Mouse (Mus musculus): ENCODE results near the gene Srd5a1.
A peak's percentile ranks its signal among the peaks of the same experiment; 100 is the strongest.
"Not testable (repeated sequence)": the region's sequence is repeated elsewhere in the genome, so short reads cannot be mapped to it uniquely, and the experiment has no call there.

Srd5a1 gene

GRCm38 (mm10) chr13:69627941-69628340 lies 16.7 kb upstream of the Srd5a1 start:
- peak in 1 of 2 experiments; percentile 1 for DNase-seq (ENCODE audit: inconsistent age in 2 of 2, low spot score in 1 of 2)

DNA sequence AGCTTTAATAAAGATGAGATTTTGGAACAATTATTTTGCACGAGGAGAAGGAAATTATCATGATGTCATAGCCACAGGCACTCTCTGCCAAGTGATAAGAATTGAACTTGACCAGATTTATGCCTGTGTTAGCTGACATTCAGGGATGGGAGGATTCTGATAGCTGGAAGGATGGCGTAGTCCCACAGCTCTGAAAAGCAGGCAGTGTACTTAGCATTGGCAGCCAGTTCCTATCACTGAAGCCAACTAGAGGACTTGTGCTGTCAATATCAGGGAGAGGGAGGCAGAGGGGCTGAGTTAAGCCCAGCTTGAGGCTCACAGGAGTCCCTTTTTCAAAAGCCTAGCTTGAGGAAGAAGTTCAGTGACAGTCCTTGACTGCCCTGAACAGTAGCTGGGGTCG lies 13.3 kb upstream of the Srd5a1 start:
- no peak for DNase-seq (ENCODE audit: inconsistent age in 2 of 2, low spot score in 1 of 2)

DNA sequence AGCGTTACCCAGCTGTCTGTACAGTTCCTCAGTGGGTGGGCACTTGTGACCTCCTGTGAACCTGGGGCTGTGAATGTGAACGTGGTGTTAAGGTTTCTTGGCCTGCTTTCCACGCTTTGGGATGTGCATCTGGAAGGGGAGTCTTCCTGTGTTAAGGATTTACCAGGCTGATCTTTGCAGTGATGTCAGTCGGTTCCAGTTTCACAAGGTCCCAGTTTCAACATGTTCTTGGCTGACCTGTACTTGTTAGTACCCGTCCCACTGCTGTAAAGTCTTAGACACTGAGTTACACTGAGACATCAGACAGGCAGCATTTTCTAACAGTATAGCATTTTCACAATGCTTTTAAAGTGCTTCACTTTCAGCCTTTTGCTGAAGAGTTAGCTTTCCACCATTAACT lies 12.6 kb upstream of the Srd5a1 start:
- DNase-seq (ENCODE audit: inconsistent age in 2 of 2, low spot score in 1 of 2) = no peak

- DNase-seq (ENCODE audit: inconsistent age in 2 of 2, low spot score in 1 of 2) = no peak
Observed at GRCm38 (mm10) chr13:69616716-69617115, 5.5 kb upstream of the Srd5a1 start.

DNA sequence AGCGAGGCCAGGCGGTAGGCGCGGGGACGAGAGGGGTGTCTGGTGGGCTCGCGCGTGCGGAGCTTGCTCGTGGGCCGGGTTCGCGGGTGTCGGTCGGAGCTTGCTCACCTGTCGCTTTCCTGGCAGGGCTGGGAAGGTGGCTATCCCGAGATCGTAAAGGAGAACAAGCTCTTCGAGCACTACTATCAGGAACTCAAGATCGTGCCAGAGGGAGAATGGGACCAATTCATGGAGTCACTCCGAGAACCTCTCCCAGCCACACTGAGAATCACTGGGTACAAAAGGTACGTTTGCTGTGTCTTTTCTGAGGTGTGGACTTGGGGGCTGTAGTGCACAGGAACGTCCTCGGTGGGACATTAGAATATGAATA lies 918 bp upstream of the Srd5a1 start:
- no peak for DNase-seq (ENCODE audit: inconsistent age in 2 of 2, low spot score in 1 of 2)

DNA sequence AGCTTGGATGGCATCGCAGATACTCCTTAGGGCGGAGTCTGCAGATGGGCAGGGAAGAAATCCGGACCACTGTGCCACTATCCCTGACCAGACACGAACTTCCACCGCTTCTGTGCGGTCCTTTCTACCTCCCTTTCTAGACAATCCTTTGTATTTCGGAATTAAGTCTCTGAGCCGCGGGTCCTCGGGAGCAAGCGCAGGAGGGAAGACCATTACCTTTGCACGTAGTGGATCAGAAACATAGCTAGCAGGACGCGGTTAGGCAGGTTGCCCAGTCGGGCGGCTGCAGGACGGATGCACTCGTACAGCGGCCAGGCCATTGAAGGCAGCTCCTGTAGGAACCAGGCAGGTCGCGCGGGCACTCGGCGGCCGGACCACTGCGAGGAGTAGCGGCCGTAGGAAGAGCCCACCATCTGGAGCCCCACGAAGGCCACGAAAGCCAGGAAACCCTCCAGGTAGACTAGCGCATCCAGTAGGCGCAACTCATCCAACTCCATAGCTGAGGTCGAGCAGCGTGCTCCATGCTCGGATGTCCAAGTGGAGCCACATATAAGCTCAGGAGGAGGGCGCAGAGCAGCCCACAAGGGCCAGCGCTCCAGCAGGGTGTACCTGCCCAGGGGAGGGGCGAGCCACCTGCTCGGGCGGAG lies 368 bp downstream of the Srd5a1 start:
- DNase-seq (ENCODE audit: inconsistent age in 2 of 2, low spot score in 1 of 2) = peak in 1 of 2 experiments; percentile 75

DNA sequence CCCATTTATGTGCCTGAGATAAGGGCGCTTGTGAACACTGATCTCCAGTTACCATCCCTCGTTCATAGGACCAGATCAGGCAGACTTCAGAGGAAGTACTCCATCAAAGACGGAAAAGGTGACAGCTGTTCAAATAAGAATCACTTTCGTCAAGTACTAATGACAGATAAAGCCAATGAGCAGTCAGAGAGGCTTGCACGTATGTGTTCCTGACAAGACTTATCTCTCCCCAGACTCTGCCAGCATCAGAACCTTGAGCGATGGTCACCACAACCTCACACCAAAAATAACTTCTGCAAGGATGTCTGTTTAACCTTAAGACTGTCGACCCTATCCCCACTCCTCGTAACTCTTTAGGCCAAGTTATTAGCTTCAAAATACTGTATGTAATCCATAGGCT lies 2.5 kb downstream of the Srd5a1 start:
- no peak for DNase-seq (ENCODE audit: inconsistent age in 2 of 2, low spot score in 1 of 2)

DNA sequence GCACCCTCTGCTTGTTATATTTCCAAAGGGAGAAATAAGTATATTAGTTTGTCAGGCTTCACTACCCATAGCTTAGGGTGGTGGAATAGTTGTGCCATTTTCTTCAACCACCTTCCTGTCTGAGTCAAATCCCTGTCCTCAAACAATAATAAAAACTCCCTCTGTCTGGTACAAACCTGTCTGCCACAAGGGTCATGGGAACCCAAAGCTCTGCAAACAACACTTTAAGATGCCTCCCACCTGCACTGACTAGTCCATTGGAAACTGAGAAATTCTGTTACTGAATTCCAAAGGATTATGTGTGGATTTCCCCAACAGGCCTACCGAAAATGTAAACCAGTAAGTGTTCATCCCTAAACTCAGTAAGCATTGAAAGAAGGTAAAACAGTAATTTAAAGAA lies 6.6 kb downstream of the Srd5a1 start:
- DNase-seq (ENCODE audit: inconsistent age in 2 of 2, low spot score in 1 of 2) = no peak

DNA sequence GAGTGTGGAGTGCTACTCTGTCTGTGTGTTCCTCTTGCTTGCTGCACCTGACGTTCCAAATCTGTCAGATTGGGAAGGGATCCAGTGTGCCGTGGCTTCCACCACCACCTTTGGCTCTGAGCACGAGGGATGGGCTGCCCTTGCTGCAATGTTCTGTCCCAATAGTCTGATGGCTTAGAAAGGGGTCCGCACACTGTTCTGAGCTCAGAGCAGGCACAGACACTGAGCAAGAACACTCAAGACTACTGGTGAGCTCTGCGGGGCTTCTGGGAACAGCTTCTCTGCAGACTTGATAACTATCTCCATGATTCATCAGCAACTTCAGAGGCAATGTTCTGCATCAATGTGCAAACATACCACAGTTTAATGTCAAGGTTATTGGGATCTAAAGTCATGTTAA lies 9.9 kb downstream of the Srd5a1 start:
- peak; percentile 53 to 84 for DNase-seq (ENCODE audit: inconsistent age in 2 of 2, low spot score in 1 of 2)

- DNase-seq (ENCODE audit: inconsistent age in 2 of 2, low spot score in 1 of 2) = not testable (repeated sequence)
Observed at GRCm38 (mm10) chr13:69600863-69601262, 10.4 kb downstream of the Srd5a1 start.

GRCm38 (mm10) chr13:69598867-69599266 lies 12.4 kb downstream of the Srd5a1 start:
- DNase-seq (ENCODE audit: inconsistent age in 2 of 2, low spot score in 1 of 2) = no peak

GRCm38 (mm10) chr13:69596515-69596914 lies 14.7 kb downstream of the Srd5a1 start:
- DNase-seq (ENCODE audit: inconsistent age in 2 of 2, low spot score in 1 of 2) = no peak

- peak in 1 of 2 experiments; percentile 75 for DNase-seq (ENCODE audit: inconsistent age in 2 of 2, low spot score in 1 of 2)
Observed at GRCm38 (mm10) chr13:69595911-69596310, 15.3 kb downstream of the Srd5a1 start.

GRCm38 (mm10) chr13:69594577-69595256 lies 16.5 kb downstream of the Srd5a1 start:
- no peak for DNase-seq (ENCODE audit: inconsistent age in 2 of 2, low spot score in 1 of 2)

DNA sequence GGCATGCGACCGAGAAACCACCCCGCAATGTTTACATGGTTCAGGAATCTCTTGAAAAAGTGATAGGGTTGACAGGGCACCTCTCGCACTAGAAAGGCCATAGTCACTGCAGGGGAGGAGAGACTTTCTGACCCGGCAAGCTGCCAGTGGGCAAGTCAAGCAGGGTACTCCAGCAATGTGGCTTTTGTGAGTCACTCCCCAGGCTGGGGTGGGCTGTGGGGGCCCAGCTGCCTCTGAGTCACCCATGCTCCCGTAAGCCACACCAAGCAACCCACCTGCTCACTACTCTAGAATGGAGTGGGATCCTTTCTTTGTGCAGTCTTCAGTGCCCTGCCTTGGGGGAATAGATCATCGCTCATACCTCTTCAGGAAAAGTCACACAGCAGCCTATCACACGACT lies 17.8 kb downstream of the Srd5a1 start:
- no peak for DNase-seq (ENCODE audit: inconsistent age in 2 of 2, low spot score in 1 of 2)

DNA sequence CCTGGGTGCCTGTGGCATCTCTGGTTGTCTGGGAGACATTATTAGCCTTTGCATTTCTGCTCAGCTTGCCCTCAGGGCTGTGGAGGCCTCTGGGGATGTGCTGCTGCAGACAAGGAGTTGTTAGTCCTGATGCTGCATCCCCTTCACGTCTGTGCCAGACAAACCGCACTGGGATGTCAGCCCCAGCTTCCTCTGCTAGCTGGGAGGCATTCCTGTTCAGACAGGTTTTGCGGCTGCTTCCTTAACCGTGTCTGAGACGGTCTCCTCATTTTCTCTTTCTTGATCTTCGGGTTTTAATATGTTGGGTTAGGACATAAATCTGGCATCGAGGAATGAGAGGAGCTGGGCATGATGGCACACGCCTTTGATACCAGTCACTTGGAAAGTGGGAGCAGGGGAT lies 19.0 kb downstream of the Srd5a1 start:
- no peak for DNase-seq (ENCODE audit: inconsistent age in 2 of 2, low spot score in 1 of 2)

DNA sequence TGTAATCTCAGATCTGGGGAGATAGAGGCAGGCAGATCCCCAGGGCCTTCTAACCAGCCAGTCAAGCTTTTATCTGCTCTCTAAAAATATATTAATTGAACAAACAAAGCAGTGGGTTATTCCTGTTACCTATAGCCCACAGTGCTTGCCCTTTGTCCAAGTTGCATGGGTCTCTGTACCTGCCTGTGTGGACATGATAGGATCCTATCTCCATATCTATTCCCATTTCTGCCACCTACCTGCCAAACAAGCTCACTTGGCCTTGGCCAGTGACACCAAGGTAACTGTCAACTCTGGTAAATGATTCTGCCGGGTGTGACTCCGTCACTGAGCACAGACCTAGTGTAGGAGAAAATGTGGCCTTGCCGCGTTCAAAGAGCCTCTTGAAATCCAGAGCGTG lies 19.9 kb downstream of the Srd5a1 start:
- DNase-seq (ENCODE audit: inconsistent age in 2 of 2, low spot score in 1 of 2) = no peak

- DNase-seq (ENCODE audit: inconsistent age in 2 of 2, low spot score in 1 of 2) = no peak
Observed at GRCm38 (mm10) chr13:69588263-69588662, 23.0 kb downstream of the Srd5a1 start.

- no peak for DNase-seq (ENCODE audit: inconsistent age in 2 of 2, low spot score in 1 of 2)
Observed at GRCm38 (mm10) chr13:69587849-69588248, 23.4 kb downstream of the Srd5a1 start.

DNA sequence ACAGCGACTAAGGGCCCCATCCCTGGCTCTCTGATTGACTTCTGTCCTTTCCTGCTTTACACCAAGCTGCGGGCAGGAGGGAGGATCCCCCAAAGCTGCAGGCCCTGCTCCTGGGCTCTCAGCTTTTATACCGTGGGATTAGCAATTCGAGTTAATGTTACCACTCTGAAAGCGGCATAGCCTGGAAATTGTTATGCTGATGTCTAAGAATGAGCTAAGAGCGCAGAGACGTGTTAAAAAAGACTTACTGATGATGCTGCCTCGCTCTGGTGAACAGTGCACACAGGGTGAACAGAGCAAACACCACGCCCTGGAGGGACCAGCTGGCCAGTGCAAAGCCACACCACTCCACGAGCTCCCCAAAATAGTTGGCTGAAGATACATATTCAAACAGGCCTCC lies 24.9 kb downstream of the Srd5a1 start:
- DNase-seq (ENCODE audit: inconsistent age in 2 of 2, low spot score in 1 of 2) = no peak

DNA sequence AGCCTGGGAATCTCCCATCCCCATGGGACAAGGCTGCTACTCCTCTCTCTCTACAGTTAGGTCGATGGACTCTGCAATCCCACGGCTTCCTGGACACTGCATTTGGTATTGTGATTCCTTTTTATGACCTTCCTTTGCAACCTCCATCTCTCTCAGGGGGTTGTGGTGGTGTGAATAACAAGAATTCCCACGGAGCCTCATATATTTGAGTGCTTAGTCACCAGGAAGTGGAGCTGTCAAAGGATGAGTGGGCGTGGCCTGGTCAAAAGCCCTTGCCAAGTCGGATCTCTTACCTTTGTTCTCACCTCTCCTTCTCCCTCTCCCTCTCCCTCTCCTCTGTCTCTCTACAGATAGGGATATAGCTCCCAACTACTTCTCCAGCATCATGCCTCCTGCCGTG lies 25.4 kb downstream of the Srd5a1 start:
- DNase-seq (ENCODE audit: inconsistent age in 2 of 2, low spot score in 1 of 2) = no peak

DNA sequence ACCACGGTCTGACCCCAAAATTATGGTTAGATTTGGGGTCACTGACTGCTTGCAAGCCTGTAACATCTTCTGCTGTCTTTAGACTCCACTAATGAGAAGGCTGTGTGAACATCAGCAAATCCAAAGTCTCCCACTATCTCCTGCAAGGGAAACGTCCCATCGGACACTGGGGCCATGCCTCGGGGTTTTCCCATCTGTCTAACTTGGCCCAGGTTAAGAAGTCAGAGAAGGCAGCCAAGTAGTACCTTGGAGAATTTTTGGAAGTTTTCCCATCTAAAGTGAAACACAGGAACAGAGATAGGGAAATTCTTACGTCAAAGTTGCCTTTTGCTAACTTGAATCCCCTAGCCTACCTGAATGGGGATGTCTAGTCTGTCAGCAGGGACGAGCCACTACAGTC lies 27.7 kb downstream of the Srd5a1 start:
- no peak for DNase-seq (ENCODE audit: inconsistent age in 2 of 2, low spot score in 1 of 2)

- DNase-seq (ENCODE audit: inconsistent age in 2 of 2, low spot score in 1 of 2) = no peak
Observed at GRCm38 (mm10) chr13:69582411-69582810, 28.8 kb downstream of the Srd5a1 start.
